Mouse (Mus musculus) layer of hippocampus, adult 9-10 months (tissue): Measurements from ENCODE around the gene Wfdc6b.
"Not testable (repeated sequence)": the region's sequence is repeated elsewhere in the genome, so short reads cannot be mapped to it uniquely, and the experiment has no call there.

Experiments
- DNase-seq: peaks from one replicate; pipeline ENCODE4 v3.0.0; 2022; ENCODE audit warnings: low spot score

Wfdc6b gene

DNA sequence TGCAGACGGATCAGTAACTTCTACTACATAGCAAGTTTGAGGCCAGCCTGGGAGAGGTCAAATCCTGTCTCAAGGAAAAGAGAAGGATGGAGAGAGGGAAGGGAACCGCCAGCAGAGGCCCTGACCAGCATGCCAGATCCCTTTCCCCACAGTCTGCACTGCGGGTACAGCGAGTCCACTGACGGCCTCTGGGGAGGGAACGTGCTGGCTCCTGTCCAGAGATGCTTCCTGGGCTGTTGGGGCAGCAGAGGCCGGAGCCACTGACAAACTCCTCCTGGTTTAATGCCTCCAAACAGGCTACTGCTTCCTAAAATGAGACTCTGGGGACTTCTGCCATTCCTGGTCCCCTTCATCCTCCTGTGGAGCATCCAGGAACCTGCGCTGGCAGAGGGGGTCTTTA, at the start of gene Wfdc6b, which contains the start of gene Wfdc8:
Wfdc6b (plus strand) TSS at position 52 of the 400 bp plus-strand sequence.
Wfdc8 (minus strand) TSS at position 156 of the 400 bp plus-strand sequence.
- not testable (repeated sequence) for DNase-seq

DNA sequence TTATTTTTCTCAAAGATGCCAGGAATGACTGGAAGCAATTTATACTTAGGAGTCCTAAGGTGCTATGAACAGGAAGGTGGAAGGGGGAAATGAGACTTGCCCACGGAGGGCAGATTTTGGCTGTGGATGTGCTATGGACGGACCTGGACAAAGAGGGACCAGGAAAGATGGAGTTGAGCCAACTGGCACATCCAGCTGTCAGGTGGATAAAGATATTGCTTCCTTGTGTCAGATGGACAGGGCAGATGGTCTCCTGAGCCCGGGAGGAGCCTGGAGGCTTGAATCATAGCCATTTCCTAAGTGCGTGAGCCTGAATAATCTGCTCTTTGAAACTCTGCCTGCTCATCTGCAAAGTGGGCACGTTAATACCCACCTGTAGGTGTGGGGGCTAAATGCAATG, 49.0 kb upstream of the Wfdc6b start:
- no peak for DNase-seq

GRCm38 (mm10) chr2:164566997-164567396, 46.3 kb upstream of the Wfdc6b start:
- DNase-seq = no peak

GRCm38 (mm10) chr2:164567460-164567859, 45.9 kb upstream of the Wfdc6b start:
- DNase-seq = no peak

GRCm38 (mm10) chr2:164573359-164573758, 40.0 kb upstream of the Wfdc6b start, which contains the start of gene Spint3:
Gene Spint3, minus strand, starts transcription at chr2:164573459.
- DNase-seq = not testable (repeated sequence)

DNA sequence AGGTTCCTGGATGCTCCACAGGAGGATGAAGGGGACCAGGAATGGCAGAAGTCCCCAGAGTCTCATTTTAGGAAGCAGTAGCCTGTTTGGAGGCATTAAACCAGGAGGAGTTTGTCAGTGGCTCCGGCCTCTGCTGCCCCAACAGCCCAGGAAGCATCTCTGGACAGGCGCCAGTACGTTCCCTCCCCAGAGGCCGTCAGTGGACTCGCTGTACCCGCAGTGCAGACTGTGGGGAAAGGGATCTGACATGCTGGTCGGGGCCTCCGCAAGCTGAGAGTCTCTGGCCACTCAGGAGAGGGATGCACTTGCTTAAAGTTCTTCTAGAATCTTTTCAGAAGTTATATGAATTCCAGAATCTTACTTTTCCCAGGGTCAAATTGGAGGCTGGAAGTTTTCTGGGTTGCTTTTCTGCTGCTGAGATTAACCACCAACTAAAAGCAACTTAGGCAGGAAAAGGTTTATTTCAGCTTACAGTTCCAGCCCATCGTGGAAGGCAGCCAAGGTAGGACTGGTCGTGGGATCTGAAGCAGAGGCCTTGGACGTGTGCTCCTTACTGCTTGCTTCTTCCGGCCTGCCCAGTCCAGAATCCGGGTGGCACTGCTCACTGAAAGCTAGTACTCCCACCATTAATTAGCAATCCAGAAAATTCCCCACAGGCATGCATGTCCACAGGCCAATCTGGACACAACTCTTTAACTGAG, 28.1 kb upstream of the Wfdc6b start, which contains the start of gene Wfdc6a:
Wfdc6a (minus strand) TSS at position 423 of the 701 bp plus-strand sequence.
- not testable (repeated sequence) for DNase-seq

DNA sequence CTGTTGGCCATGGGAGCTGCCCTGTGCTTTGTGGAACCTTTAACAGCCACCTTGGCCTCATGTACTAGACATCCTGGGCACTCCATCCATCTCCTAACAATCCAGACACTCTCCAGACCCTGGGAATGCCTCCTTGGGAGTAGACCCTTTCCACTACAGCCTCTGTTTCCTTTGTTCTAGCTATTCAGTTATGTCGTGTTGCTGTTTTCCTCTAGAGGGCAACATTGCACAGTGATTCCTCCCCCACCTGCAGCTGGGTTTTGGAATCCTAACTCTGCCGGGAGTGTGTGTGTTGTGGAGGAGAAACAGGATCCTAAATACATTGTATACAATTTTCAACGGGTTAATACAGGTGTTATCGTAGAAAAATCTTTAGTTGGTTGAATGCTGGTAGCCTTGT, 21.3 kb upstream of the Wfdc6b start:
- peak; percentile 8 for DNase-seq

GRCm38 (mm10) chr2:164593494-164593893, 19.8 kb upstream of the Wfdc6b start, which contains the start of gene Eppin:
Gene Eppin, minus strand, starts transcription at chr2:164593594.
- DNase-seq = no peak

DNA sequence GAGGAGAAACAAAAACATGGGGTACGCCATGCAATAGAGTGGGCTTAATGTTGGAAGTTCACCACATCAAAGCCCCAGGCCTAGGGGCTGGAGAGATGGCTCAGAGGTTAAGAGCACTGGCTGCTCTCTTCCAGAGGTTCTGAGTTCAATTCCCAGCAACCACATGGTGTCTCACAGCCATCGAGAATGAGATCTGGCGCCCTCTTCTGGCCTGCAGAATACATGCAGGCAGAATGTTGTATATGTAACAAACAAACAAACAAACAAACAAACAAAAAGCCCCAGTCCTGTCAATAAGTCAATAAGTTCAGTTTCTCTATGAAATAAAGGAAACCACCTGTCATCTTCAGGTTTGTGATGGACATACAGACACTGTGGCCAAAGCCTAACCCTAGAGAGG, 13.1 kb upstream of the Wfdc6b start:
- no peak for DNase-seq

DNA sequence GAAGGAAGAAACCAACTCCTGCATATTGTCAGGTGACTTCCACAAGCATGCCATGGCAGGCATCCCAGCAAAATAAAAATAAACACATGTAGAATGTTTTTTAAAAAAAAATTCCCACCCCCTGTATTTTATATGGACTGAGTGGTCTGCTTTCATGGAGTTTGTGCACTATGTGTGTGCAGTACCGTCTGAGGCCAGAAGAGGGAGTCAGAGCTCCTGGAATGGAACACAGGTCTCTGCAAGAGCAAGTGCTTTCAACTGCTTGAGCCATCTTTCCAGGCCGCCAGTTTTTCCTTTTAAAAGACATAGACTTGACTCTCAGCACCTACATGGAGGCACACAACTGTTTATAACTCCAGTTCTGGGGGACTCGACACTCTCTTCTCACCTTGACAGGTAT, 9.8 kb upstream of the Wfdc6b start:
- DNase-seq = no peak

GRCm38 (mm10) chr2:164604411-164604810, 8.9 kb upstream of the Wfdc6b start:
- DNase-seq = no peak

- DNase-seq = no peak
Observed at GRCm38 (mm10) chr2:164608781-164609180, 4.5 kb upstream of the Wfdc6b start.

DNA sequence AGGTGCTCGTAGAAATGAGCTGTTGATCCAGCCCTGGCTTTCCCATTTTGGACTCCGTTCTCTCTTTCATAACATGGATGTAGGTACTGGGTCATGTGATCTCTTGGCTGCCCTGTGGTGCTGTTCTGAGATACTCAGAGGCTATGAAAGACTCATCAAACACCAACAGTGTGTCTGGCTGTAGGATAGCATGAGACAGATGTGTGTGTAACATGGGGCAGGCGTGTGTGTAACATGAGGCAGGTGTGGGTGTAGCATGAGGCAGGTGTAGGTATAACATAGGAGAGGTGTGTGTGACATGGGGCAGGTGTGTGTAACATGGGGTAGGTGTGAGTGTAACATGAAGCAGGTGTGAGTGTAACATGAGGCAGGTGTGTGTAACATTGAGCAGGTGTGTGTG, 2.1 kb downstream of the Wfdc6b start:
- no peak for DNase-seq

GRCm38 (mm10) chr2:164619050-164619449, 5.7 kb downstream of the Wfdc6b start:
- DNase-seq = no peak

- no peak for DNase-seq
Observed at GRCm38 (mm10) chr2:164621775-164622174, 8.5 kb downstream of the Wfdc6b start.

GRCm38 (mm10) chr2:164635266-164635665, 21.9 kb downstream of the Wfdc6b start:
- DNase-seq = no peak

DNA sequence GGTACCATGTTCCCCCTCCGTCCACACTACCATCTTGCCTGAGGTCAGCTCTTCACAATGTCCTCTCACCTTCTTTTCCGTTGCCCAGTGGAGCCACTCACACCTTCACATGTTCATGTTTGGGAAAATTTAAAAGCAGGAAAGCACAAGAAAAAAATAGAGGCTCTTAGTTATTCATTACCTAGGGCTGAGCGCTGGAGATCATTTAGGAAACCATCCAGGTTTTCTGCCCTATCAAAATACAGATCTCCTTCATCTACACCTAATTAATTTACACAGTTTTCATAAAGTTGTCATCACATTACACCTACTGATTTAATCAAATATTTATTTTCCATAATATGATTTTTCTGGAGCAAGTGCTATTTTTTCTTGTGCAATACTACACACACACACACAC, 25.4 kb downstream of the Wfdc6b start, which contains the start of gene Wfdc16:
Wfdc16 (minus strand) TSS at position 101 of the 400 bp plus-strand sequence.
- DNase-seq = no peak

GRCm38 (mm10) chr2:164641129-164641528, 27.8 kb downstream of the Wfdc6b start:
- DNase-seq = no peak

GRCm38 (mm10) chr2:164641881-164642673, 28.8 kb downstream of the Wfdc6b start:
- no peak for DNase-seq

GRCm38 (mm10) chr2:164655858-164656257, 42.5 kb downstream of the Wfdc6b start, which contains the start of gene Wfdc10:
Gene Wfdc10, plus strand, starts transcription at chr2:164656046.
- DNase-seq = no peak

DNA sequence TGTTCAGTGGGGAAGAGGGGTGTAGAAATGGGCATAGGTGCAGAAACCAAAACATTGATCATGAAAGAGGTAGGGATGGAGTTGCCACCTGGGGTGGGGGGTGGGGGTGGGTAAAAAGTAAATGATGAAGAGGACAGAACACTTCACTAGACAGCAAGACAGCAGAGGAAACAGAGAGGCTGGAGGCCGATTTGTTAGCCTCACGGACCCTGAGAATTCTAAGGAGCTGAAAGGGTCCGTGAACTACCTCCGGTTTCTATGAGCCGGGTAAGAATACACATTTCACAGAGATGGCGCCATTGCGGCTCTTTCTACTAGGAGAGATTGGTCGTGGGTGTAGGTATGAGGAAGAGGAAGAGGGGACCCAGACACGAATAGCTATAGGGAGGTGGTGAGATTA, 43.2 kb downstream of the Wfdc6b start, which contains the start of gene Wfdc9:
Wfdc9 (minus strand) TSS at position 101 of the 400 bp plus-strand sequence.
- no peak for DNase-seq

DNA sequence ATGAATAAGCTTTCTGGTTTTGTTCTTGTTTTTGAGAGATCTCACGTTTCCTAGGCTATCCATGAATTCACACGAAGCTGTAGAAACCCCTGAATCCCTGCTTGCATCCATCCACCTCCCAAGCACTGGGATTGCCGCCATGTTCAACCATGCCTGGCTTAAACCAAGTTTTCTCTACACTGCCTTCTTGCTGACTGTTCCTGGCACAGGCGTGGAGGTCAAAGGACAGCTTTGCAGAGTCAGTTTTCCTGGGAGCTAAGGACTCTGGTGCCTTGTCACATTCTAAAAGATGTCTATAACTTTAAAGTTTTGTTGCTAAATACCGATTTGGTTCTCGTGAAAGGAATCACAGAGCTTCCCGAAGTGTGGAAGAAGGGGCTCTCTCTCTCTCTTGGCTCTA, 51.5 kb downstream of the Wfdc6b start:
- no peak for DNase-seq
